Mouse (Mus musculus) CH12.LX (cell line): ENCODE data around the gene Pde4d.

Source experiments
- CTCF ChIP-seq, 2 experiments: IDR thresholded peaks in 1 of 2; conservative IDR thresholded peaks in 1 of 2; 2 replicates each; pipeline ENCODE4 v1.5.1; 2011 to 2012; ENCODE audit warnings: low read depth in 2 of 2, low read length in 2 of 2, improper control_type of control experiment in 1 of 2, inconsistent platforms in 1 of 2, mild to moderate bottlenecking in 1 of 2, moderate library complexity in 1 of 2
- ELF1 ChIP-seq: IDR thresholded peaks from 2 replicates; pipeline ENCODE4 v1.6.1; 2014; ENCODE audit warnings: low read depth, mild to moderate bottlenecking, inconsistent platforms, low read length, improper control_type of control experiment
- ETS1 ChIP-seq: conservative IDR thresholded peaks from 2 replicates; pipeline ENCODE4 v1.6.1; 2012; ENCODE audit warnings: low read depth, mild to moderate bottlenecking, inconsistent platforms, low read length, improper control_type of control experiment, moderate library complexity
- HCFC1 ChIP-seq: IDR thresholded peaks from 2 replicates; pipeline ENCODE4 v1.6.1; 2012; ENCODE audit warnings: low read depth, mild to moderate bottlenecking, inconsistent platforms, low read length, improper control_type of control experiment
- IRF4 ChIP-seq: IDR thresholded peaks from 2 replicates; pipeline ENCODE4 v1.6.1; 2014; ENCODE audit warnings: low read depth, mild to moderate bottlenecking, inconsistent platforms, low read length, improper control_type of control experiment
- JUND ChIP-seq: conservative IDR thresholded peaks from 2 replicates; pipeline ENCODE4 v1.6.1; 2011; ENCODE audit warnings: low read depth, low read length, improper control_type of control experiment
- MAFK ChIP-seq: IDR thresholded peaks from 2 replicates; pipeline ENCODE4 v1.6.1; 2011; ENCODE audit warnings: low read length, improper control_type of control experiment; ENCODE audit not compliant: insufficient replicate concordance
- POLR2A ChIP-seq: IDR thresholded peaks from 2 replicates; pipeline ENCODE4 v1.6.1; 2011; ENCODE audit warnings: low read depth, mild to moderate bottlenecking, improper control_type of control experiment, low read length
- POLR2AphosphoS2 ChIP-seq: IDR thresholded peaks from 2 replicates; pipeline ENCODE4 v1.6.1; 2011; ENCODE audit warnings: low read depth, low read length, improper control_type of control experiment
- RAD21 ChIP-seq: IDR thresholded peaks from 2 replicates; pipeline ENCODE4 v1.6.1; 2011; ENCODE audit warnings: low read depth, mild to moderate bottlenecking, low read length, improper control_type of control experiment, moderate library complexity
- RCOR1 ChIP-seq: conservative IDR thresholded peaks from 2 replicates; pipeline ENCODE4 v1.6.1; 2012; ENCODE audit warnings: low read depth, mild to moderate bottlenecking, inconsistent platforms, low read length, improper control_type of control experiment
- SMC3 ChIP-seq: IDR thresholded peaks from 2 replicates; pipeline ENCODE4 v1.6.1; 2011; ENCODE audit warnings: low read depth, low read length, improper control_type of control experiment
- TCF12 ChIP-seq: IDR thresholded peaks from 2 replicates; pipeline ENCODE4 v1.6.1; 2014; ENCODE audit warnings: low read depth, mild to moderate bottlenecking, inconsistent platforms, low read length, improper control_type of control experiment

DNA sequence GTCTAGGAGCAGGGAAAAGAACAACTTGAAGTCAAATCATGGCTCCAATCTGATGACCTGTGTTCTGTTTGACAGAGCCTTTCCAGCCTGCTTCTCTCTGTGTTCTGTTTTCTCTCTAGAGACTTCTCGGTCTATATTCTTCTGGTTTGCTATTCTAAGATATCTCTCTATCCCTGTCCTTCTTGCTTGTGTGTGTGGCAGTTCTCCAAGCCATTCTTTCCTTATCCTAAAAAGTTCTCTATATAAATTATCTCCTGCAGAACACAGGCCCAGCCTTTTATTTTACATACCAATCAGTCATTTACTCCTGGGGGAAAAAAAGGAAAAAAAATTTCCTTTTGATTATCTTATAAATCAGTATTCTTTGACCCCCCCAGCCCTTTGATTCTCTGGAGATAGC is 1229.2 kb downstream of the Pde4d start:
- TF ChIP-seq HCFC1 (no peak), SMC3 (no peak), ELF1 (no peak), POLR2AphosphoS2 (no peak), MAFK (no peak), ETS1 (no peak), RCOR1 (no peak), IRF4 (no peak), POLR2A (no peak), JUND (no peak), CTCF (conservative IDR thresholded peaks at IDR 0.05 in 1 of 2, IDR thresholded peaks at IDR 0.05 in 1 of 2; ENCODE audit: low read depth in 2 of 2, low read length in 2 of 2) (no peak), TCF12 (no peak), RAD21 (no peak)
